Mouse (Mus musculus) midbrain, postnatal 0 days (tissue): ENCODE data around the gene Slc30a2. TPM values are rescaled to one million over a fixed set of nuclear protein-coding genes. Genes with fewer than 3 reads are reported as not detected.

Experiments
- ATAC-seq: fragments of 200-750 bp; cut with Nextera tagmentation; 2 replicates; pipeline ENCODE4 v1.8.0; 2017; ENCODE audit warnings: moderate number of reproducible peaks, mild to moderate bottlenecking, moderate TSS enrichment, moderate library complexity; ENCODE audit not compliant: low FRiP score
- DNase-seq: peaks from one replicate; pipeline ENCODE4 v3.0.0-alpha.2; 2015; ENCODE audit warnings: low spot score
- H3K27ac ChIP-seq: fragments of 300-500 bp; sonication (generic); 2 replicates; pipeline ENCODE4 v1.5.1; 2014; ENCODE audit warnings: low read depth, mild to moderate bottlenecking, low read length, mixed read lengths
- H3K27me3 ChIP-seq: fragments of 300-500 bp; sonication (generic); 2 replicates; pipeline ENCODE4 v1.6.1; 2014; ENCODE audit warnings: low read length, control low read depth, mixed read lengths; ENCODE audit not compliant: insufficient read depth
- H3K36me3 ChIP-seq: fragments of 300-500 bp; sonication (generic); 2 replicates; pipeline ENCODE4 v1.6.1; 2014; ENCODE audit warnings: low read length, control low read depth, mixed read lengths; ENCODE audit not compliant: insufficient read depth
- H3K4me1 ChIP-seq: fragments of 300-500 bp; sonication (generic); 2 replicates; pipeline ENCODE4 v1.6.1; 2014; ENCODE audit warnings: mild to moderate bottlenecking, control low read depth, antibody characterized with exemption, low read length, mixed read lengths; ENCODE audit not compliant: insufficient read depth
- H3K4me2 ChIP-seq: fragments of 300-500 bp; sonication (generic); 2 replicates; pipeline ENCODE4 v1.6.1; 2014; ENCODE audit warnings: low read depth, mild to moderate bottlenecking, low read length, mixed read lengths; ENCODE audit not compliant: poor library complexity, severe bottlenecking
- H3K4me3 ChIP-seq: fragments of 300-500 bp; sonication (generic); 2 replicates; pipeline ENCODE4 v1.5.1; 2014; ENCODE audit warnings: low read depth, mild to moderate bottlenecking, low read length, moderate library complexity
- H3K9ac ChIP-seq: fragments of 300-500 bp; sonication (generic); replicated peaks from 2 replicates; pipeline ENCODE4 v1.6.1; 2014; ENCODE audit warnings: mild to moderate bottlenecking, low read length, moderate library complexity, mixed read lengths; ENCODE audit not compliant: poor library complexity, severe bottlenecking
- H3K9me3 ChIP-seq: fragments of 300-500 bp; sonication (generic); 2 replicates; pipeline ENCODE4 v1.6.1; 2016; ENCODE audit warnings: low read length, control low read depth
- CTCF ChIP-seq: IDR thresholded peaks from 2 replicates; pipeline ENCODE4 v1.5.1; 2016; ENCODE audit warnings: antibody characterized with exemption, mild to moderate bottlenecking
- WGBS: fragments of 180-500 bp; shearing (Covaris S2); extraction: QIAGEN DNeasy Blood & Tissue Kit; methylation state at CpG from one replicate; pipeline ENCODE4 v1.1.7; 2014; 5-methylcytosine and 5-hydroxymethylcytosine counted together
- polyA plus RNA-seq: library from polyadenylated mRNA; unstranded; fragments of >200 nt; fragmentation: Nextera tagmentation; extraction: Ambion mirVana; gene quantifications from 2 replicates; pipeline ENCODE4 v1.2.1, GENCODE M21; 2015
- total RNA-seq: library from RNA; depleted of rRNA; stranded (reverse); fragments of >200 nt; gene quantifications from 2 replicates; pipeline ENCODE4 v1.2.3, GENCODE M21; 2014

The Slc30a2 gene
- total and polyA plus RNA-seq, 2 experiments from 2014 or later: 0.17 TPM; not detected in 1

DNA sequence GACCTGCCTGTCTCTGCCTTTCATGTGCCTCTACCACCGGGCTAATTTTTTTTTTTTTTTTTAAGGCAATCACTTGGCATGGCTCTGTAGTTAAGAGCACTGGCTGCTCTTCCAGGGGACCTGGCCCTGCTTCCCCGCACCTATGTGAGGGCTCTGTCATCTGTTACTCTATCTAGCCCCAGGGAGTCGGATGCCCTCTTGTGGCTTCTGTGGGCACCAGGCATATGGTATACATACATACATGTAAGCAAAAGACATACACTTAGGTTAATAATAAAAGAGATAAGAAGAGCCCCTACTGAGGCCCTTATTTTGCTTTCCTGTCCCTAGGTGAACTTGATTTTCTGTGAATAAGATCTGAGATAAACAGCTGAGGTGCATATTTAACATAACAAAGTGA, 1.6 kb downstream of the Slc30a2 start:
- Histone ChIP-seq H3K27ac (no peak overlapping the region), H3K4me1 (peaks cover 5% of the 10 kb centered on the region; the same call in 1 of the 2 replicates), H3K9me3 (no peaks in the 10 kb centered on the region), H3K4me2 (no peak overlapping the region), H3K36me3 (no peaks in the 10 kb centered on the region), H3K9ac (no peak overlapping the region), H3K4me3 (no peak overlapping the region), H3K27me3 (peaks cover 26% of the 10 kb centered on the region)
- TF ChIP-seq CTCF: no peak
- ATAC-seq (no peak), DNase-seq (no peak)
- 53% methylated on average over 3 of the region's 3 CpGs for WGBS

DNA sequence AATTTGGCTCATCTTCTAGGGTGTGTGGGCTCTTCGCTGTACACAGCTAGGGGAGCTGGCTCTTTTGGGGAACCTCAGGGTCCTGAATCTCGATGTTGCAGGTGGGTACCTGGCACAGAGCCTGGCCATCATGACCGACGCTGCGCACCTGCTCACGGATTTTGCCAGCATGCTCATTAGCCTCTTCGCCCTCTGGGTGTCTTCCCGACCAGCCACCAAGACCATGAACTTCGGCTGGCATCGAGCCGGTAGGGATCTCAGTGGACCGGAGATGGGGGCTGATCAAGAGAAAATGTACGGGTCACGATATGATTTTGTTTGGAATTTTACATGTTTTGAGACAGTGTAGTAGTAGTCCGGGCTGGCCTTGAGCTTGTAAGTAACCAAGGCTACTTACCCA, 2.8 kb downstream of the Slc30a2 start:
- Histone ChIP-seq H3K27me3 (peaks cover 26% of the 10 kb centered on the region), H3K4me2 (no peak overlapping the region), H3K27ac (no peak overlapping the region), H3K4me1 (peaks cover 5% of the 10 kb centered on the region; the same call in 1 of the 2 replicates), H3K36me3 (no peaks in the 10 kb centered on the region), H3K4me3 (no peak overlapping the region), H3K9me3 (no peaks in the 10 kb centered on the region), H3K9ac (no peak overlapping the region)
- no peak for TF ChIP-seq CTCF
- 91% methylated on average over 15 of the region's 15 CpGs for WGBS
- no peak for DNase-seq
- no peak for ATAC-seq

DNA sequence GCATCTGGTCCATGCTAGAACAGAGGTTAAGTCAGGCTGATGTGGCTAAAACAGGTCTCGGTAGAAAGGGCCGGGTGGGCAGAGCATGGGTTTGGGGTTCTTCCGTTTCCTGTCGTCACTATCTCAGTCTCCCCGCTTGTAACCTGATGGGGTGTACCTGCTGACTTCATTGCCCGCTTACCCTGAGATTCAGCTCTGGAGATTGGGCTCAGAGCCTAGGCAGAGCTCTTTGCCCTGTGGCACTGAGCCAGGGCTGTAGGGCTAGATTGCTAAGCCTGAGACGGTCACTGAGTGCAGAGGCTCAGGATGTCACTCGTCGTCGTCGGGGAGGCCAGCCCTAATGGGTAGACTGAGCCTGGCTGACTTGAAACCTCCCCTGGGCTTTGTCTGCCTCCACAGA, 5.1 kb downstream of the Slc30a2 start:
- no peak for DNase-seq

GRCm38 (mm10) chr4:134348545-134348944, 5.6 kb downstream of the Slc30a2 start:
- DNase-seq (no peak), ATAC-seq (no peak)
- Histone ChIP-seq H3K4me2 (no peak overlapping the region), H3K4me3 (no peak overlapping the region), H3K9me3 (no peaks in the 10 kb centered on the region), H3K9ac (no peak overlapping the region), H3K27ac (no peak overlapping the region), H3K27me3 (peaks cover 9% of the 10 kb centered on the region), H3K36me3 (no peaks in the 10 kb centered on the region), H3K4me1 (no peaks in the 10 kb centered on the region; the same call in 1 of the 2 replicates)
- TF ChIP-seq CTCF: no peak
- WGBS: 87% methylated on average over 5 of the region's 5 CpGs

More for the DNA sequence above, 5.1 kb downstream of the Slc30a2 start:
- H3K4me2 ChIP-seq: no peak overlapping the region
- no peak overlapping the region for H3K27ac ChIP-seq
- no peaks in the 10 kb centered on the region for H3K9me3 ChIP-seq
- no peak overlapping the region for H3K9ac ChIP-seq
- no peak overlapping the region for H3K4me3 ChIP-seq
- ATAC-seq: no peak
- H3K36me3 ChIP-seq: no peaks in the 10 kb centered on the region
- H3K27me3 ChIP-seq: peaks cover 13% of the 10 kb centered on the region
- WGBS: 77% methylated on average over 11 of the region's 11 CpGs
- no peak for TF ChIP-seq CTCF
- peaks cover 3% of the 10 kb centered on the region; the same call in 1 of the 2 replicates for H3K4me1 ChIP-seq

DNA sequence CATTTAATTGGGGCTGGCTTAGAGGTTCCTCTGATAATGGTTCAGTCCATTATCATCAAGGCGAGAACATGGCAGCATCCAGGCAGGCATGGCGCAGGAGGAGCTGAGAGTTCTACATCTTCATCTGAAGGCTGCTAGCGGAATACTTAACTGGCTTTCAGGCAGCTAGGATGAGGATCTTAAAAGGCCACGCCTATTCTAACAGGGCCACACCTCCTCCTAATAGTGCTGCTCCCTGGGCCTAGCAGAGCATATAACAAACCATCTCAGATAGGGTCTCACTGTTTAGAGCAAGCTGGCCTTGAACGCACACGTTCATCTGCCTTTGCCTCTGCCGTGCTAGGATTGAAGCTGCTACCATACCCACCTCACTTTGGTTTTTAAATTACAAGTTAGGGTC, 6.8 kb downstream of the Slc30a2 start:
- no peaks in the 10 kb centered on the region for H3K4me1 ChIP-seq
- no peak overlapping the region for H3K4me2 ChIP-seq
- no peak for DNase-seq
- no peaks in the 10 kb centered on the region for H3K36me3 ChIP-seq
- no peak for ATAC-seq
- no peaks in the 10 kb centered on the region for H3K9me3 ChIP-seq
- TF ChIP-seq CTCF: no peak
- no peak overlapping the region for H3K4me3 ChIP-seq
- H3K27ac ChIP-seq: no peak overlapping the region
- 0 out of 2 replicates have a peak, but pooled peaks cover 3% of the 10 kb centered on the region for H3K27me3 ChIP-seq
- H3K9ac ChIP-seq: no peak overlapping the region
- whole genome bisulfite sequencing: 89% methylated on average over 7 of the region's 7 CpGs

DNA sequence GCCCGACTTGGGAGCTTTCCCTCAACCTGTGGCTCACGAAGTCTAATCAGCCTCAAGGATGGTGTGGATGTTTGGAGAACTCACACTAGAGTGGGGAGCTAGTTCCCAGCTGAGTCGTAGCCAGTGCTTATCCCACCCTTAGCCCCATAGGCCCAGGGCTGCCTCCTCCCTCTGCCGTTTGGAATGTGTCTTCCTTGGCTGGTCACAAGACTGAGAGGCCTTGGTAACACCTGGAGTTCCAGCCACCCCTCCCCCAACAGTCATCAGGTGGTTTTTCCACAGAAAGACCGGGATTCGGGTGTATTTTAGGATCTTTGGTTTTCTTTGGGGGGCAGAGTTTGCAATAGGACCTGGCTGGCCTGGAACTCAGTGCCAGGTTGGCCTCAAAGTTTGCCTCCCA, 7.7 kb downstream of the Slc30a2 start:
- ATAC-seq: no peak
- Histone ChIP-seq H3K4me2 (no peak overlapping the region), H3K9ac (no peak overlapping the region), H3K9me3 (no peaks in the 10 kb centered on the region), H3K27me3 (0 out of 2 replicates have a peak, but pooled peaks cover under 1% of the 10 kb centered on the region), H3K27ac (no peak overlapping the region), H3K4me1 (no peaks in the 10 kb centered on the region), H3K4me3 (no peak overlapping the region), H3K36me3 (no peaks in the 10 kb centered on the region)
- no peak for TF ChIP-seq CTCF
- WGBS: 89% methylated on average over 6 of the region's 6 CpGs
- DNase-seq: no peak
